Mouse (Mus musculus) right cerebral cortex, postnatal 25 days (tissue): ENCODE measurements around the gene Six5.
A peak's percentile ranks its signal among the peaks of the same experiment; 100 is the strongest.
"Not testable (repeated sequence)": the region's sequence is repeated elsewhere in the genome, so short reads cannot be mapped to it uniquely, and the experiment has no call there.

Source experiments
- DNase-seq: peaks from one replicate; pipeline ENCODE4 v3.0.0; 2022

Gene Six5

DNA sequence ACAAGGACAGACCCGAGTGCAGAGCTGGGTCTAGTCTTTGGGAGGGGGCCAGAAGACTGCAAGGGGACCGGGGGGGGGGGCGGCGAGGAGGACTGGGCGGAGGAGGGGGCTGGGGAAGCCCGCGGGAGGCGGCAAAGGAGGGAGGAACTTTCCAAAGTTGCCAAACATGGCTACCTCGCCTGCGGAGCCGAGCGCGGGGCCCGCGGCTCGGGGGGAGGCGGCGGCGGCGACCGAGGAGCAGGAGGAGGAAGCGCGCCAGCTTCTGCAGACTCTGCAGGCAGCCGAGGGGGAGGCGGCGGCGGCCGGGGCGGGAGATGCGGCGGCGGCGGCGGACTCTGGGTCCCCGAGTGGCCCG lies at the start of gene Six5:
Gene Six5, plus strand, starts transcription at position 124 of the 355 bp plus-strand sequence.
- no peak for DNase-seq

DNA sequence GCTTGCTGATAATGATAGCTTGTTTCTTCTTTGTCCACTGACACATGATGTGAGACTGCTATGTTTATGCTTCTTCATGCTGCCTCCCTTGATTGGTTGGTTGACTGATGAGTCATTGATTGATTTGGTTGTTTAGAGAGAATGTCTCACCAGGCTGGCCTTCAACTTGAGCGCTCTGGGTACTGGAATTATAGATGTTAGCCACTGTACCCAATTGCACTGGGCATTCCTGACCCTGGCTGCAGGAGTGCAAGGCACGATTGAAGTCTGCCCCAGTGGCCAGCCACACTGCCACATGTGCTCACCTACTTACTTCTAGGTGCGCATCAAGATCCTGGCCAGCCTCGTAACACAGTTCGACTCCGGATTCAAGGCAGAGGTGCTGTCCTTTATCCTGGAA lies 49.8 kb upstream of the Six5 start:
- DNase-seq, result no peak

DNA sequence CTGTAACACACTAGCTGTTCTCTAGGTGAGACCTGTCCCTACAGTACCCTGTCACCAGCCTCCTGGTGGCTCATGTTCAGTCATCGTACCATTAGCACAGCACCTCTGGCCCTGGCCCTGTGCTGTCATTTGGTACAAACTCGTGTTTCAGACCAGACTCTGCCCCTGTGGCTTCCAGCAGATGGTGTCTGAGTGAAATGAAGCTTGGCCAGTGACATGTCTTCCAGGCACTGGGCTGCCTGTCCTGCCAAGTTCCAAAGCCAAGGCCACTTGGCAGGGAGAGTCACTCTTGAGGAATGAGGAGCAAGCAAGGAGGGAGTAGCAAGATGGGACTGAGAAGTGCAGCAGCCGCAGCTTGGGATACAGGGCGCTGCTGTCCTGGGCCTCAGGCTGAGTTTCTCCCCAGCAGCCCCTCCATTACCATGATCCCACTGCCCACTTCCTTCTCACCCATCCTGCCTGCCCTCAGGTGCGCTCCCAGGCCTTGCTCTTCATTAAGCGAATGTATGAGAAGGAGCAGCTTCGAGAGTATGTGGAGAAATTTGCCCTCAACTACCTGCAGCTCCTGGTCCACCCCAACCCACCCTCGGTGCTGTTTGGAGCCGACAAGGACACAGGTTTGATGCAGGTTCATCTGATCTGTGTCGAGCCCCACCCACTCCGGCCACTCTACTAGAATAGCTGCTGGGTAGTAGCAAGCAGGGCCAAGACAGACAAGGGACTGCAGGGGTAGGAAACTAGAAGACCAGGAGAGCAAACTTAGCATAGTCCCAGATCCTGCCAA lies 47.9 kb upstream of the Six5 start:
- no peak for DNase-seq

DNA sequence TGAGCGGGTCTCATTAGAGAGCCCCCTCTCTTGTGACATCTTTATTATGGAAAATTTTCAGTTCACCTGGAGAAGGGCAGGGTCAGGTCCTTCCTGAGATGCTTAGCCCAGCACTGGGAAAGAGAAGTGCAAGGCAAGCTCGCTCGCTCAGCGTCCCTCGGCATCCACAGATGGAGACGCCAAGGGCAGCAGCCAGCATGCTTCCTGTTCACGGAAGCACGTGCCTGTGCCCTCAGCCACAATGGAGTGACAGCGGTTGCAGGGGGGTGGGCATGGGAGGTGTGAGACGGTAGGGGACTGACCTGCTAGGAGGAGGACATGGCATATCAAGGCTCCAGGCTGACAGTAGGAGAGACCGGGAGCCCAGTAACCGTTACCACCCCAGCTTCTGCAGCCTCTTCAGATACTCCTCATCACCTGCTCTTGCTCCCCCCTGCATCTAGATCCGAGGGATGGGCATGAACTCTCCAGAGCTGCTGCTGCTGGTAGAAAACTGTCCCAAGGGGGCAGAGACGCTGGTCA lies 46.3 kb upstream of the Six5 start:
- DNase-seq, result no peak

DNA sequence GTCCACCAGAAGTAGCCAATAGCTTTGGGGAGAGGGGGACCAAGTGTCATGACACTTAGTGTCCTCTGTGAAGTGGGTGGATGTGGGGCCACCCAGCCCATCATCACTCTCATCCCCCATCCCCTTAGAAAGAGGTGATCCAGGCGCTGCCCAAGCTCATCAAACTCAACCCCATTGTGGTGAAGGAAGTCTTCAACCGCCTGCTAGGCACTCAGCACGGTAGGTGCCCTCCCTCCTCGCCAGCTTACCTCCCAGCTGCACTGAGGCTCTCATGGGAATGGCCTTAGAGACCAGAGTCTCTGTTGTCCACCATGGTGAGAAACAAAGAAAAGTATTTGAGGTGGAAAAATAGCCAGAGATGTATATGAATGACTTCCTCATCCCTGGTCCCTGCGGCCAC lies 45.1 kb upstream of the Six5 start:
- no peak for DNase-seq

DNA sequence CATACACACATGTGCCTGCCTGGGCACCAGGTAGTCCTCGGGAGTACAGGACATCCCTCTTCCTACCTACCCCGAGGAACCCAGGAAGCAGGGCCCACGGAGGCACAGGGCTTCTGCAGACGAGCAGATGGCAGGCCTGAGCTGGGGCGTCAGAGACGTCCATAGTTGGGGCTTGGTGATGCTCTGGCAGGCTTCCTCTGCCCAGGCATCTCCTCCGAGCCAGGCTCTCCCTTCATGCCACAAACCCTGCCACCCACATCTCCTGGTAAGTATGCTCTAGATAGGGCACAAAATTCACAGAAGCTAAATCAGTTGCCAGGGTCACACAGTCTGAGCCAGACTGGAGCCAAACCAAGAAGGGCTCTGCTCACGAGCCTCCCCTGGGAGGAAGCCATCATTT lies 44.2 kb upstream of the Six5 start:
- DNase-seq, result no peak

DNA sequence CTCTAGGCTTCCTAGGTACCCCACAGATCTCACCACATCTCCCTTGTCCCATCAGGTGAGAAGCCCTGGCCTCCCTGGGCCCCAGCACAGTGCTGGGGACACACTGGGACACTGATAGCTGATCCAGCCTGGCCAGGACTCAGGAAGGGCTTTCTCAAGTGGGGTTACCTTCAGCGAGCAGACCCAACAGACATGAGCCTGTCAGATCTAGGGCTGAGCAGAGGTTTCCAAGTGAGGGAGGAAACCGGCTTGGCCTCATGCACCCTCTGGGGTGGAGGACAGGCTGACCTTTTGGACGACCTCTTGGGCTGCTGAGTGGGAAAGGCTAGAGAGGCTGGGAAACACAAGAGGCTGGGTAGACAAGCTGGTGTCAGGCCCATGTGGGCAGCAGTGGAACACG lies 43.2 kb upstream of the Six5 start:
- DNase-seq, result no peak

DNA sequence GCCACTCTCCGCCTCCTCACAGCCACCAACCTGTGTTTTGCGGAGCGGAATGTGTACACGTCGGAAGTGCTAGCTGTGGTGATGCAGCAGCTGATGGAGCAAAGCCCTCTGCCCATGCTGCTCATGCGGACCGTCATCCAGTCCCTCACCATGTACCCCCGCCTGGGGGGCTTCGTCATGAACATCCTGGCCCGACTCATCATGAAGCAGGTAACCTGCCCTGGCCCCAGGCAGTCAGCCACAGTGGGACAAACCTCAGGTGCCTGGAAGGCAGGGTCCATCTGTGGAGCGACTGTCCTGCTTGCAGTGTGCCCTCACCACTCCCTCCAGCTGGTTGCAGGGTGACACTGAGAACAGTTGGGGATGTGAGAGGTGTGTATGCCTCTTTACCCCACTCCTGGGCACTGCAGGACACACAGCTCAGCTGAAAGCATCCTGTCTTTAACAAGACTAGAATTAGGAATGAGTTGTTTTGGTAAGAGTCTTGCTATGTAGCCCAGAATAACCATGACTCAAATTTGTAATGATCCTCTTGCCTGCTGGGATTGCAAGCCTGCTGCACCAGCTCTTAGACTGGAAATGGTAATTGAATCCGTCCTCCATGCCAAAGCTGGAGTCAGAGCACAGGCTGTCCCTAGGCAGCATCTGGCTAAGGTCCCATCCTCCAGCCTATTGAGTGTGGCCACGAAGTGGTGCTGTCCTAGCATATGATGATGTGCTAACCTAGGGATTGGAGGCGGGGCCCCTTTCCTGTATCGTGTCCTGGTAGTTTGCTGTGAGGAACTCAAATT lies 41.9 kb upstream of the Six5 start:
- peak; percentile 62 for DNase-seq

DNA sequence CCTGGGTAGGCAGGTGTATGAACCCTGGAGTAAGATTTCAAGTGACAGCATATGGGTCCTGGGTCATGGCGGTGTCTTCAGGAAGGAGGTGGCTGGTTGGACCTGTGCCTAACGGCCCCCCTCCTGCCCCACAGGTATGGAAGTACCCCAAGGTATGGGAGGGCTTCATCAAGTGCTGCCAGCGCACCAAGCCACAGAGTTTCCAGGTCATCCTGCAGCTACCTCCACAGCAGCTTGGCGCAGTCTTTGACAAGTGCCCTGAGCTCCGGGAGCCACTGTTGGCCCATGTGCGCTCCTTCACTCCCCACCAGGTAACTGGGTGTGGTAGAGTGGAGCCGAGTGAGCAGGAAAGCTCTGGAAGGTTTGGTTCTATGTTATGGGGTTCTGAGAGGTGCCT lies 41.3 kb upstream of the Six5 start:
- DNase-seq, result no peak

DNA sequence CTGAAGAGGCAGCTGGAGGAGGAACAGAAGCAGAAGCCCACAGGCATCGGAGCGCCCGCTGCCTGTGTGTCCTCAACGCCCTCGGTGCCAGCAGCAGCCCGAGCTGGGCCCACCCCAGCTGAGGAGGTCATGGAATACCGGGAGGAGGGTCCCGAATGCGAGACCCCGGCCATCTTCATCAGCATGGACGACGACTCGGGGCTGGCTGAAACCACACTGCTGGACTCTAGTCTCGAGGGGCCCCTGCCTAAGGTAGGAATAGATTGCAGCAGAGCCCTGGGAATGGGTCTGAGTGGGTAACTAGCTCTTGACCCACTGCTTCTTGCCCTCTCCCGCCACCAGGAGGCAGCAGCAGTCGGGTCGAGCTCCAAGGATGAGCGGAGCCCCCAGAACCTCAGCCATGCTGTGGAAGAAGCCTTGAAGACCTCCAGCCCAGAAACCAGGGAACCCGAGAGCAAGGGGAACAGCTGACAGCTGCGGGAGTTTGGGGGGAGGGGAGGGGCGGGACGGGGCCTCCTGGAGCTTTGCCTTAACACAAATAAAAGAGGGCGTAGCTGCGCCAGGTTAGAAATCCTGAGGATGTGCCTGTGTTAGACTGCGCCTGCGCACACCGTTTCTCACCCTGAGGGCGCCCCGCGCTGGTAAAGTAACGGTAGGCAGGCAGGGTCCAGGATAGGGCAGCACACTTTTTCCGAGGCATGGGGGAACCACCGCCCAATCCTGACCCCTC lies 40.2 kb upstream of the Six5 start, which contains the start of gene Rsph6a:
Gene Rsph6a, plus strand, starts transcription at position 644 of the 730 bp plus-strand sequence.
- no peak for DNase-seq

DNA sequence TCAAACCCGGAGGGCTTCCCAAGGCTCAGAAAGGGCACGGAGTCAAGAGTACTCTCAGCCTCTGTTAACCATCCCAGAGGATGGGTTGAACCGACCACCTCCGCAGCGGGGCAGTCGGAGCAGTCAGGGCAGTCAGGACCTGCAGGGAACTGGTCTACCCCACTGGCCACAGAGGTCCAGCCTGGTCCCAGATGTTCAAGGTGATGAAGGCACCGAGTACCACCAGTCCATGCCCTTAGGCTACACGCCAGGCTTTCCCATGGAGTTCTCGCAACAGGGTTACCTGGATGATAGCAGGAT lies 39.7 kb upstream of the Six5 start:
- DNase-seq, result no peak

DNA sequence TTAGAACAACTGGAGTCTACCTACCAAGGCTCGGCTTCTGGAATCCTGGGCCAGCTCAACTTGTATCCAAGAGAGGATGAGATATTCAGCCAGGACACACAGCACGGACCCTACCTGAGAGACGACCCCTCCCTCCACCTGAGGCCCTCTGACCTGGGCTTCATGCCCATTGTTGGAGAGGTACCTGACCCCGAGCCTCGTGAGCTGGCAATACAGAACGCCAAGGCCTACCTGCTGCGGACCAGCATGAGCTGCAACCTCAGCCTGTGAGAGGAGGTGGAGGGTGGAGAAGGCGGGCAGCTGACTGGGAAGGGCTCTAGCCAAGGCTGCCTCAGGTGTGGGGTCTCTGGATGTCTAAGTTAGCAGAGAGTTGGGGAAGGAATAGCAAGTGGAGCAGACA lies 39.3 kb upstream of the Six5 start:
- no peak for DNase-seq

DNA sequence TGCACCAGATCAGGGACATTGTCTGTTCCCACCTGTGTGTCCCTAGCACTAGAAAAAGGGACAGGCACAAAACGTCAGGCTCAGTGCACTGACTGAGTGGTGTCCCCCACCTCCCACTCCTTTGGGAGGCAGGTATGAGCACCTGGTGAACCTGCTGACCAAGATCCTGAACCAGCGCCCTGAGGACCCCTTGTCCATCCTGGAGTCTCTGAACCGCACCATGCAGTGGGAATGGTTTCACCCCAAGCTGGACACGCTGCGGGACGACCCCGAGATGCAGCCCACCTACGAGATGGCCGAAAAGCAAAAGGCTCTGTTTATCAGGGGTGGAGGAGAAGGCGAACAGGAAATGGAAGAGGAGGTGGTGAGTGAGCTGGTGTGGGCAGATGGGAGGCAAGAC lies 37.0 kb upstream of the Six5 start:
- no peak for DNase-seq

DNA sequence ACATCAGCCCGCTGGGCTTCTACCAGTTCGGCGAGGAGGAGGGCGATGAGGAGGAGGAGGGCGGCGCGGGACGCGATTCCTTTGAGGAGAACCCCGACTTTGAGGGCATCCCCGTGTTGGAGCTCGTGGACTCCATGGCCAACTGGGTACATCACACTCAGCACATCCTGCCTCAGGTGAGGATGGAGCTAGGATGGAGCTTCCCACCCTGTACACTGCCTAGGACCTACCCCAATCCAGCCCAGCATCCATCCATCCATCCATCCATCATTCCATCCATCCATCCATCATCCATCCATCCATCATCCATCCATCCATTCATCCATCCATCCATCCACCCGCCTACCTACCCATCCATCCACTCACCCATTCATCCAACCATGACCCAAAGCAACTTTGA lies 28.5 kb upstream of the Six5 start:
- no peak for DNase-seq

DNA sequence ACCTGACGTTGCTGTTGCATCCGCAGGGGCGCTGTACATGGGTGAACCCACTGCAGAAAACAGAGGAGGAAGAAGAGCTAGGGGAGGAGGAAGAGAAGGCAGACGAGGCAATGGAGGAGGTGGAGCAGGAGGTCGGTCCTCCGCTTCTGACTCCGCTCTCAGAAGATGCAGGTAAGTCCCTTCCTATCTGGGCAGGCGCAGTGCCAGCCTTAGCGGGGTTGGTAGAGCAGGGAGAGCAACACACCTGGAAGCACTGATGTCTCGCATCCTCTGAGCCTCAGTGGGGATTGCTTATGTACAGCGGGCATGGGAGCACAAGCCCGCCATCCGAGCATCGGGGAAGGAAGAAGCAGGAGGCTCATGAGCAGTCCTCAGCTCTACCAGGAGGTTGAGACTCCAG lies 27.3 kb upstream of the Six5 start:
- no peak for DNase-seq

DNA sequence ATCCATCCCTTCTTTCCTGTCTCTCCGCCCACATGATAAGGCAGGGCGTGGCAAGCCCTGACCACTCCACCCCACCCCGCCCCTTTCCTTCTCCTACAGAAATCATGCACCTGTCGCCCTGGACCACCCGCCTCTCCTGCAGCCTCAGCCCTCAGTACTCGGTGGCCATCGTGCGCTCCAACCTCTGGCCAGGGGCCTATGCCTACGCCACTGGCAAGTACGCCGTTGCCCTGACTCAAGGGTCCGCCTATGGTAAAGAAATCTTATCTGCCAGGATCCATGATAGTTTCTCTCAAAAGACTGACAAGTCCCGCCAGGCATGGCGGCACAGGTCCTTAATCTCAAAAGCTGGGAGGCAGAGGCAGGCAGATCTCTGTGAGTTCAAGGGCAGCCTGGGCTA lies 26.5 kb upstream of the Six5 start:
- DNase-seq, result no peak

DNA sequence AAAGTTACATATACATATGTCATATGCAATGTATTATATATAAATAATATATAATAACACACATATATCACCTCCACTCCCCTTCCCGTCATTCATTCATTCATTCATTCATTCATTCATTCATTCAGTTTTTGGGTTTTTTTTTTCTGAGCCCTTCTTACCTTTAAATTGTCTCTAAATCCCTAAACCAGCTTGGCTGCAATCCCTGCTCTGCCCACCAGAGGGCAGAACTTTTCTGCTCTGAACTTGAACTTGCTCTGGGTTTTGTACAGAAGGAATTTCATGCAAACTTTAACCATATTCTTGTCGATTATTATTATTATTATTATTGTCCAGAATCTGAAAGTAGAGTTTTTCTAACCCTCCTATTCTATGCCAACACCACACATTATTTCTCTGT lies 25.7 kb upstream of the Six5 start:
- no peak for DNase-seq

DNA sequence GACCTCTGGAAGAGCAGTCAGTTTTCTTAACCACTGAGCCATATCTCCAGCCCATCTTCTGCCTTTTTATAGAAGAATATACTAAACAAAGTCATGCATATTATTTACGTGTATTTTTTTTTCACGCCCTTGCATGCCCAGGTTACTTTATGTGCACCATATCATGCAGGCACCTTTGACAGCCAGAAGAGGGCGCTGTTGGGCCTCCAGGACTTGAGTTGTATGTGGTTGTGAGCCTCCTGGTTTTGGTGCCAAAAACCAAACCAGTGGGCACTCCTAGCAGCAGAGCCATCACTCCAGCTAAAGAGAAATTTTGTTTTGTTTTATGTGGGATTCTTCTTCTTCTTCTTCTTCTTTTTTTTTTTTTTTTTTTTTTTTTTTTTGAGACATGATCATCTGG lies 24.9 kb upstream of the Six5 start:
- no peak for DNase-seq

DNA sequence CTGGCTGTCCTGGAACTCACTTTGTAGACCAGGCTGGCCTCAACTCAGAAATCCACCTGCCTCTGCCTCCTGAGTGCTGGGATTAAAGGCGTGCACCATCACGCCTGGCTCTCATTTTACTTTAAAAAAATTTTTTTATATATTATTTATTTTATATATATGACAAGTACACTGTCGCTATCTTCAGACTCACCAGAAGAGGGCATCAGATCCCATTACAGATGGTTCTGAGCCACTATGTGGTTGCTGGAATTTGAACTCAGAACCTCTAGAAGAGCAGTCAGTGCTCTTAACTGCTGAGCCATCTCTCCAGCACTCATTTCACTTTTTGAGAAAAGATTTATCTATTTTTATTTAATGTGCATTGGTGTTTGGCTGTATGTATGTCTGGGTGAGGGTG lies 23.4 kb upstream of the Six5 start:
- DNase-seq, result not testable (repeated sequence)

DNA sequence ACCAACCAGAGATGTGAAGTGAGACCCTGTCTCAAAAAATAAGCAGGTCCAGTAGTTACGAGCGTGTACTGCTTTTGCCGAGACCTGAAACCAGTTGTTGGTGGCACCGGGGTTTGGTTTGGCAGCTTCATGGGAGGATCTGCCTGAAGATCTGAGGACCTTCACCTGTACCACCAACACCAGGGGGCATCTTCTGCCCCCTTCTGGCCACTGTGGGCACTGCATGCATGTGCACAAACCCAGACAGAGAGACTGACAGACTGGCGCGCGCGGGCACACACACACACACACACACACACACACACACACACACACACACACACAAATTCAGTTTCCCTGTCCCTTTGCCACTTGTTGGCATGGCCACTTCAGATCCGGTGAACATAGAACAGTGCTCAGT lies 20.9 kb upstream of the Six5 start:
- no peak for DNase-seq

DNA sequence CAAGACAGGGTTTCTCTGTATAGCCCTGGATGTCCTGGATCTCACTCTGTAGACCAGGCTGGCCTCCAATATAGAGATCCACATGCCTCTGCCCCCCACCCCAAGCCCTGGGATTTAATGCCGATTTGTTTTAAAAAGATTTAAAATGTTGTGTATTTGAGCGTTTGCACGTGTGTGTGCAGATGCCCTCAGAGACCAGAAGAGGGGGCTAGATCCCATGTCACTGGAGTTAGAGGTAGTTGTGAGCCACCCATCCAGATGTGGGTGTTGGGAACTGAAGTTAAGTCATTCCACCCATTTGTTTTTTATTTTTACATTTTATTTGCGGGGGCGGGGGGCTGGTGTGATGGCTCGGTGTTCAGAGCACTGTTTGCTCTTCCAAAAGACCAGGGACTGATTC lies 19.9 kb upstream of the Six5 start:
- DNase-seq, result no peak

DNA sequence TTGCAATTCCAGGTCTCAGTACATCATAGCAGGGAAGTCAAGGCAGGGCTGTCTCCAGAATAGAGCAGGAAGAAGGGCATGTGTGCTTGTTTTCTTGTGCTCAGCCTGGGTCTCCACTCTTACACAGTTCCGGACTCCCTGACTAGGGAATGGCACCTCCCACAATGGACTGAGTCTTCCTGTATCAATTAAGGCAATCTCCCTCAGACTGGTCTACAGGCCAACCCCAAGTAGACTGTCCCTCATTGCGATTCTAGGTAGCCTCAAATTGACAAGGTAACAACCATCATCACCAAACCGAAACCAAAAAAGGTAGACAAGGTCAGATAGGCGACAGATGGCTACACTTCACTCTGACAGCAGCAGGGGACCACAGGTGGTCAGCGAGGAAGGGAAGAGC lies 19.2 kb upstream of the Six5 start:
- no peak for DNase-seq

DNA sequence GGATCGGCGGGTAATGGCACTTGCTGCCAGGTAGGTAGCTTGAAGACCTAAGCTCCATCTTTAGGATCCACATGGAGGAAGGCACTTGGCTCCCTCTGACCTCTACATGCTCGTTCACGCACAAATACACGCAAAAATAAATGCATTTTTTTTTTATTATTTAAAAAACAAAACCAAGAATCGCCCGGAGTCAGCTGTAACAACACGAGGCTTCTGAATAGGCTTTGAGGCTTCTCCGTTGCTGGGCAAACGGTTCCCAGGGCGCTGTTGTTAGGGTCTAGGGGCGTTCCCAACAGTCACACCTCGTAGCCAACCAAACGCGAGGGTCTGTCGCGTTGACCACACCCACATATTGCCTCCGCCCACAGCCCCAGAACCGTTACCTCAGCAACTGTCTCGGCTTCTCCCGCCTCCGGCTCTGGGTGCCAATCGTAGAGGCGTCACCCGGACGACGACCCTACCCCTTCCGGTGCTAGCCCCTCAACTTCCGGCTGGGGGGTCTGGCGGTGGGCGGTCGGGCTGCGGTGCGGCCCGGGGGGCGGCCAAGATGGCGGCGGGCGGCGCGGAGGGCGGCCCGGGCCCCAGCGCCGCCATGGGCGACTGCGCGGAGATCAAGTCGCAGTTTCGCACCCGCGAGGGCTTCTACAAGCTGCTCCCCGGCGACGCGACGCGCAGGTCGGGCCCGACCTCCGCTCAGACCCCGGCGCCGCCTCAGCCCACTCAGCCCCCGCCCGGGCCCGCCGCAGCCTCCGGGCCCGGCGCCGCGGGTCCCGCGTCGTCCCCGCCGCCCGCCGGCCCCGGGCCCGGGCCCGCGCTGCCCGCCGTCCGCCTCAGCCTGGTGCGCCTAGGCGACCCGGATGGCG lies 18.4 kb upstream of the Six5 start, which contains the start of gene Dmwd:
Gene Dmwd, plus strand, starts transcription at position 505 of the 863 bp plus-strand sequence.
- peak; percentile 97 for DNase-seq
